Mouse (Mus musculus) MEL (cell line): Measurements from ENCODE around the gene Gm49391. TPM values are rescaled to one million over a fixed set of nuclear protein-coding genes. Genes with fewer than 3 reads are reported as not detected.

Source experiments
- DNase-seq: peaks from one replicate; pipeline ENCODE4 v3.0.0; 2011; ENCODE audit warnings: low read depth, low spot score
- H3K27ac ChIP-seq: 2 replicates; pipeline ENCODE4 v1.5.1; 2012; ENCODE audit warnings: low read depth, mild to moderate bottlenecking, control low read depth, low read length, moderate library complexity; ENCODE audit not compliant: control insufficient read depth
- H3K27me3 ChIP-seq, 2 experiments: fragments of 150-350 bp in 1 of 2; sonication (generic) in 1 of 2; 2 replicates each; pipeline ENCODE4 v1.6.1; 2012; ENCODE audit warnings: low read length in 2 of 2, mild to moderate bottlenecking in 2 of 2, improper control_type of control experiment in 1 of 2, moderate library complexity in 1 of 2; ENCODE audit not compliant: insufficient read depth in 2 of 2, control insufficient read depth in 1 of 2
- H3K36me3 ChIP-seq, 2 experiments: 2 replicates each; pipeline ENCODE4 v1.6.1; 2012 to 2014; ENCODE audit warnings: low read length in 2 of 2, improper control_type of control experiment in 1 of 2, inconsistent platforms in 1 of 2, mild to moderate bottlenecking in 1 of 2; ENCODE audit not compliant: insufficient read depth in 2 of 2, control insufficient read depth in 1 of 2
- H3K4me1 ChIP-seq, 2 experiments: fragments of 150-350 bp in 1 of 2; sonication (generic) in 1 of 2; 2 replicates each; pipeline ENCODE4 v1.6.1; 2012; ENCODE audit warnings: low read length in 2 of 2, improper control_type of control experiment in 1 of 2, mild to moderate bottlenecking in 1 of 2; ENCODE audit not compliant: insufficient read depth in 2 of 2, control insufficient read depth in 1 of 2
- H3K4me3 ChIP-seq, 2 experiments: fragments of 150-350 bp in 1 of 2; sonication (generic) in 1 of 2; 2 replicates each; pipeline ENCODE4 v1.5.1; 2012; ENCODE audit warnings: low read depth in 2 of 2, low read length in 2 of 2, mild to moderate bottlenecking in 2 of 2, moderate library complexity in 2 of 2, control low read depth in 1 of 2, improper control_type of control experiment in 1 of 2; ENCODE audit not compliant: control insufficient read depth in 1 of 2, insufficient read depth in 1 of 2
- H3K79me2 ChIP-seq: 2 replicates; pipeline ENCODE4 v1.6.1; 2012; ENCODE audit warnings: mild to moderate bottlenecking, low read length, moderate library complexity; ENCODE audit not compliant: control insufficient read depth, poor library complexity, insufficient read depth
- H3K9ac ChIP-seq: 2 replicates; pipeline ENCODE4 v1.6.1; 2012; ENCODE audit warnings: low read depth, mild to moderate bottlenecking, control low read depth, low read length, moderate library complexity; ENCODE audit not compliant: control insufficient read depth, poor library complexity, severe bottlenecking
- H3K9me3 ChIP-seq: fragments of 150-350 bp; sonication (generic); replicated peaks from 2 replicates; pipeline ENCODE4 v1.6.1; 2012; ENCODE audit warnings: mild to moderate bottlenecking, low read length, improper control_type of control experiment, moderate library complexity; ENCODE audit not compliant: insufficient read depth
- E2F4 ChIP-seq: IDR thresholded peaks from 2 replicates; pipeline ENCODE4 v1.6.1; 2011; ENCODE audit warnings: low read depth, low read length, improper control_type of control experiment, borderline replicate concordance
- EP300 ChIP-seq, 2 experiments: IDR thresholded peaks; 2 replicates each; pipeline ENCODE4 v1.6.1; 2011; ENCODE audit warnings: improper control_type of control experiment in 2 of 2, low read length in 2 of 2, low read depth in 1 of 2, mild to moderate bottlenecking in 1 of 2
- GATA1 ChIP-seq: IDR thresholded peaks from 2 replicates; pipeline ENCODE4 v1.6.1; 2011; ENCODE audit warnings: low read depth, low read length, improper control_type of control experiment
- HCFC1 ChIP-seq: IDR thresholded peaks from 2 replicates; pipeline ENCODE4 v1.6.1; 2012; ENCODE audit warnings: low read depth, mild to moderate bottlenecking, inconsistent platforms, low read length, improper control_type of control experiment, moderate library complexity
- JUND ChIP-seq: IDR thresholded peaks from 2 replicates; pipeline ENCODE4 v1.6.1; 2011; ENCODE audit warnings: low read depth, mild to moderate bottlenecking, improper control_type of control experiment, low read length
- KAT2A ChIP-seq: conservative IDR thresholded peaks from 2 replicates; pipeline ENCODE4 v1.6.1; 2012; ENCODE audit warnings: low read depth, low read length, improper control_type of control experiment, inconsistent platforms
- MAX ChIP-seq: IDR thresholded peaks from 2 replicates; pipeline ENCODE4 v1.6.1; 2011; ENCODE audit warnings: low read length, improper control_type of control experiment
- MXI1 ChIP-seq: IDR thresholded peaks from 2 replicates; pipeline ENCODE4 v1.6.1; 2011; ENCODE audit warnings: mild to moderate bottlenecking, low read depth, low read length, improper control_type of control experiment
- POLR2AphosphoS2 ChIP-seq: IDR thresholded peaks from 2 replicates; pipeline ENCODE4 v1.6.1; 2011; ENCODE audit warnings: low read length, improper control_type of control experiment
- SIN3A ChIP-seq: IDR thresholded peaks from 2 replicates; pipeline ENCODE4 v1.6.1; 2012; ENCODE audit warnings: low read length, improper control_type of control experiment, inconsistent platforms
- ZC3H11A ChIP-seq: IDR thresholded peaks from 2 replicates; pipeline ENCODE4 v1.6.1; 2012; ENCODE audit warnings: low read depth, mild to moderate bottlenecking, inconsistent platforms, low read length, improper control_type of control experiment
- ZKSCAN1 ChIP-seq: IDR thresholded peaks from 2 replicates; pipeline ENCODE4 v1.6.1; 2012; ENCODE audit warnings: low read depth, mild to moderate bottlenecking, inconsistent platforms, low read length, improper control_type of control experiment, moderate library complexity
- ZNF384 ChIP-seq: IDR thresholded peaks from 2 replicates; pipeline ENCODE4 v1.6.1; 2012; ENCODE audit warnings: low read depth, mild to moderate bottlenecking, inconsistent platforms, low read length, improper control_type of control experiment
- polyA plus RNA-seq, 2 experiments: library from polyadenylated mRNA; stranded (reverse) in 1 of 2; unstranded in 1 of 2; fragments of >175 nt in 1 of 2; fragments of >200 nt in 1 of 2; gene quantifications; 2 replicates each; pipeline versions ENCODE4 v1.2.1 to v1.2.4; 2012; ENCODE audit warnings: low replicate concordance in 2 of 2, low read depth in 1 of 2; ENCODE audit not compliant: insufficient read length in 2 of 2, insufficient read depth in 1 of 2, missing spikeins in 1 of 2
- total RNA-seq: library from RNA; depleted of rRNA; stranded (reverse); fragments of 300-350 nt; gene quantifications from 2 replicates; pipeline ENCODE4 v1.2.3, GENCODE M21; 2012; rRNA removed

Gm49391 gene
- total and polyA plus RNA-seq, 3 experiments = not detected

- TF ChIP-seq SIN3A = no peak
- no peak for TF ChIP-seq EP300 (IDR thresholded peaks at IDR 0.05; ENCODE audit: low read depth in 1 of 2, low read length in 2 of 2)
- TF ChIP-seq MAX = no peak
- TF ChIP-seq, all 39 proteins: peak for 0
- Histone ChIP-seq H3K9ac (no peak overlapping the region), H3K27me3 (no peaks in the 10 kb centered on the region), H3K4me3 (no peak overlapping the region), H3K36me3 (no peaks in the 10 kb centered on the region), H3K79me2 (no peaks in the 10 kb centered on the region), H3K9me3 (no peaks in the 10 kb centered on the region), H3K4me1 (no peaks in the 10 kb centered on the region), H3K27ac (no peak overlapping the region)
- DNase-seq = no peak
These were observed 44.1 kb downstream of the Gm49391 start for GRCm38 (mm10) chr13:60892301-60892700.

DNA sequence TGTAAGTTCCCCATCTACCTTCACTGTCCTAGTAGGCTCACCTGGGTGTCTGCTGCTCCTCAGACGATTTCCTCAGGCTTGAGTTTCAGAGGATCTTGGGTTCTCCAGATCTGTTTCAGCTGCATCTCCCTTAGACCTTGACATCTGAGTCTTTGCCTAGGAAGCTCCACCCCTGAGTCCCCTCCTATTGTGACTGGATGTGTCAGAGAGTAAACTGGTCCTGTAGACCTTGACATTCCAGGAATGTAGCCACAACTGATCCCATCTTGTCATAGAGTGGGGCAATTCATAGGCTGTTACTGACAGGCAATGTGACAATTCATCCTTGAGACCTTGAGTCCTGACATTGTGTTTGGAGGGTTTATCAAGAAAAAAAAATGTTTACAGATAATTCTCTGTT is 72.1 kb downstream of the Gm49391 start, which contains the start of gene 4930486L24Rik:
Gene 4930486L24Rik (minus strand): TSS at position 195 of the 400 bp plus-strand sequence.
- no peak for DNase-seq
- H3K36me3 ChIP-seq = no peaks in the 10 kb centered on the region
- no peaks in the 10 kb centered on the region for H3K27me3 ChIP-seq
- no peak within 1 kb of the TSS for H3K4me3 ChIP-seq
- no peaks in the 10 kb centered on the region for H3K9me3 ChIP-seq
- TF ChIP-seq KAT2A (no peak), MXI1 (no peak), E2F4 (no peak), ZNF384 (no peak), ZC3H11A (no peak), HCFC1 (no peak), GATA1 (no peak)
- no peak within 1 kb of the TSS for H3K27ac ChIP-seq
- no peak within 1 kb of the TSS for H3K9ac ChIP-seq
- H3K79me2 ChIP-seq = no peaks in the 10 kb centered on the region
- H3K4me1 ChIP-seq = no peaks in the 10 kb centered on the region

DNA sequence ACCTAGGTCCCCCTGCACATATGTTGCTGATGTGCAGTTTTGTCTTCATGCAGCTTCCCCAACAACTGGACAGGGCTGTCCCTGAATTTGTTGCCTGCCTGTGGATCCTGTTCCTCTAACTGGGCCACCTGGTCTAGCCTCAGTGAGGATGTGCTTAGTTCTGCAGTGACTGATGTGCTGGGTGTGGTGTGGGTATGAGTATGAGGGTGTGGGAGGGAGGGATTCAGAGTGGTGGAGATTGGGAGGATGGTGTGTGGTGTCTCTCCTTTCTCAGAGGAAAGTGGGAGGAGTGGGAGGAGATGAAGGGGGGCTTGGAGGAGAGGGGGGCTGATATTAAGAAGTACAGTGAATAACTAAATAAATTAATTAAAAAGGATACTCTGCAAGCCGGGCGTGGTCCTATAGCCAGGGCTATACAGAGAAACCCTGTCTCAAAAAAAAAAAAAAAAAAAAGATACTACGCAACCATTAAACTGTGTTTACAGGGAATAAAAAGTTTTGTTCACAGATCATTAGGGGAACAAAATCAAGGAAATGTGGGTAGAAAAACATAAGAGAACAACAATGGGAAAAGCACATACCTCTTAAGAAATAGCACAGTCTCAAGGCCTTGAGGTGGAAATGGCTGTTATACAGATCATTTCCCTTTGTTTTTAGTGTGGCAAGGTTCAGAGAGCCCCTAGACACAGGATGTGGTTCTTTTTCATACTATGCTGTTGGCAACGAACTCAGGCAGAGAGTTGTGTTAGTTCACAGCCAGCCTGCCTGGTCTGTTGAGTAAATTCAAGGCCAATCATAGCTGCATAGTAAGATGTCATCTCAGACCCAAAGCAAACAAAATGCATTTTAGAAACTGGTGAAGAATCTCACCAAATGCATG is 87.9 kb downstream of the Gm49391 start:
- Histone ChIP-seq H3K4me3 (no peak overlapping the region), H3K36me3 (no peaks in the 10 kb centered on the region), H3K9me3 (no peaks in the 10 kb centered on the region), H3K79me2 (no peaks in the 10 kb centered on the region), H3K27ac (no peak overlapping the region), H3K4me1 (no peaks in the 10 kb centered on the region), H3K9ac (no peak overlapping the region), H3K27me3 (no peaks in the 10 kb centered on the region)
- DNase-seq = no peak
- no peak for TF ChIP-seq ZKSCAN1
- no peak for TF ChIP-seq POLR2AphosphoS2
- no peak for TF ChIP-seq JUND
- TF ChIP-seq KAT2A = no peak

Other genes starting within 250 kb of the Gm49391 start
- gene BC051665, start 150.2 kb downstream of the Gm49391 start, total RNA-seq = not detected in 2 replicates
- not detected for gene BC051665, start 150.2 kb downstream of the Gm49391 start, polyA plus RNA-seq
- gene Ctsll3, start 133.7 kb downstream of the Gm49391 start, total RNA-seq = not detected in 2 replicates
- not detected for gene Ctsll3, start 133.7 kb downstream of the Gm49391 start, polyA plus RNA-seq
- not detected in 2 replicates for gene 4930486L24Rik, start 72.1 kb downstream of the Gm49391 start, total RNA-seq
- not detected for gene 4930486L24Rik, start 72.1 kb downstream of the Gm49391 start, polyA plus RNA-seq
- gene Gm49392, start 39.7 kb downstream of the Gm49391 start, total RNA-seq = not detected in 2 replicates
- gene Gm49392, start 39.7 kb downstream of the Gm49391 start, polyA plus RNA-seq = not detected
- gene Ctla2b, start 39.1 kb downstream of the Gm49391 start, total RNA-seq = not detected in 2 replicates
- gene Ctla2b, start 39.1 kb downstream of the Gm49391 start, polyA plus RNA-seq = not detected
- not detected in 2 replicates for gene Tpbpb, start 31.7 kb downstream of the Gm49391 start, total RNA-seq
- gene Tpbpb, start 31.7 kb downstream of the Gm49391 start, polyA plus RNA-seq = not detected
- not detected in 2 replicates for gene Gm49393, start 981 bp downstream of the Gm49391 start, total RNA-seq
- gene Gm49393, start 981 bp downstream of the Gm49391 start, polyA plus RNA-seq = not detected
- 0.49 and 0.81 TPM in 2 replicates for gene Ctla2a, start 54 bp upstream of the Gm49391 start, total RNA-seq
- 1 to 10 TPM in 1 of 2 experiments, not detected in 1; 1.7 TPM for gene Ctla2a, start 54 bp upstream of the Gm49391 start, polyA plus RNA-seq
- not detected in 2 replicates for gene Tpbpa, start 5.4 kb upstream of the Gm49391 start, total RNA-seq
- not detected for gene Tpbpa, start 5.4 kb upstream of the Gm49391 start, polyA plus RNA-seq
- 0.20 and 0.46 TPM in 2 replicates for gene Ctsj, start 69.4 kb upstream of the Gm49391 start, total RNA-seq
- under 1 TPM in 1 of 2 experiments, not detected in 1; 0.18 TPM for gene Ctsj, start 69.4 kb upstream of the Gm49391 start, polyA plus RNA-seq
- gene Ctsq, start 104.1 kb upstream of the Gm49391 start, total RNA-seq = not detected in 2 replicates
- not detected for gene Ctsq, start 104.1 kb upstream of the Gm49391 start, polyA plus RNA-seq
- not detected in 2 replicates for gene Ctsr, start 227.7 kb upstream of the Gm49391 start, total RNA-seq
- gene Ctsr, start 227.7 kb upstream of the Gm49391 start, polyA plus RNA-seq = not detected